Mouse (Mus musculus) gastrocnemius, postnatal 36 days (tissue): Measurements from ENCODE around the gene Bcat2. TPM values are rescaled to one million over a fixed set of nuclear protein-coding genes. Genes with fewer than 3 reads are reported as not detected.

Experiments used
- total RNA-seq, 2 experiments: library from RNA; stranded (reverse); gene quantifications; 2 replicates each; pipeline ENCODE4 v1.2.3; 2021

Bcat2 gene
- total RNA-seq, 2 experiments from 2014 or later, result 55.7 to 86.8 TPM

Other genes with a start within 250 kb of the Bcat2 start
- gene Trpm4, start 236.4 kb upstream of the Bcat2 start, total RNA-seq, result 10 to 100 TPM; 20.1 to 20.7 TPM
- 100 to 1,000 TPM; 818 to 890 TPM for gene Hrc, start 234.9 kb upstream of the Bcat2 start, total RNA-seq
- gene Ppfia3, start 203.1 kb upstream of the Bcat2 start, total RNA-seq, result under 1 TPM; 0.07 to 0.08 TPM
- gene Lin7b, start 199.6 kb upstream of the Bcat2 start, total RNA-seq, result not detected
- gene Snrnp70, start 174.4 kb upstream of the Bcat2 start, total RNA-seq, result 10 to 100 TPM; 70.2 to 84.1 TPM
- gene Kcna7, start 164.5 kb upstream of the Bcat2 start, total RNA-seq, result 10 to 100 TPM; 78.3 to 85.9 TPM
- gene Ntf5, start 156.5 kb upstream of the Bcat2 start, total RNA-seq, result 1 to 10 TPM; 3.4 to 5.5 TPM
- under 1 TPM; 0.54 to 0.67 TPM for gene Lhb, start 149.3 kb upstream of the Bcat2 start, total RNA-seq
- 100 to 1,000 TPM; 275 to 279 TPM for gene Gys1, start 135.3 kb upstream of the Bcat2 start, total RNA-seq
- gene Ruvbl2, start 132.1 kb upstream of the Bcat2 start, total RNA-seq, result 10 to 100 TPM; 22.1 to 23.0 TPM
- gene Ftl1, start 110.3 kb upstream of the Bcat2 start, total RNA-seq, result 100 to 1,000 TPM; 132 to 146 TPM
- gene Bax, start 103.3 kb upstream of the Bcat2 start, total RNA-seq, result 10 to 100 TPM; 13.8 to 14.6 TPM
- gene Tulp2, start 88.3 kb upstream of the Bcat2 start, total RNA-seq, result under 1 TPM in 1 of 2 experiments, not detected in 1; 0.39 TPM
- 1 to 10 TPM; 6.1 to 6.6 TPM for gene Gm45808, start 83.3 kb upstream of the Bcat2 start, total RNA-seq
- gene Dhdh, start 81.3 kb upstream of the Bcat2 start, total RNA-seq, result 10 to 100 TPM; 11.4 to 12.8 TPM
- 10 to 100 TPM; 48.6 to 65.4 TPM for gene Nucb1, start 59.7 kb upstream of the Bcat2 start, total RNA-seq
- 10 to 100 TPM; 22.9 to 25.3 TPM for gene Ppp1r15a, start 43.9 kb upstream of the Bcat2 start, total RNA-seq
- 1 to 10 TPM; 3.0 to 4.8 TPM for gene Plekha4, start 43.8 kb upstream of the Bcat2 start, total RNA-seq
- gene Hsd17b14, start 15.3 kb upstream of the Bcat2 start, total RNA-seq, result 1 to 10 TPM; 1.9 to 2.8 TPM
- gene Fgf21, start 45.3 kb downstream of the Bcat2 start, total RNA-seq, result not detected
- gene Fut1, start 47.1 kb downstream of the Bcat2 start, total RNA-seq, result not detected
- gene Izumo1, start 51.7 kb downstream of the Bcat2 start, total RNA-seq, result not detected
- 1 to 10 TPM; 6.9 to 7.0 TPM for gene Rasip1, start 57.3 kb downstream of the Bcat2 start, total RNA-seq
- 10 to 100 TPM; 45.7 to 49.7 TPM for gene Mamstr, start 69.8 kb downstream of the Bcat2 start, total RNA-seq
- gene Fut2, start 96.2 kb downstream of the Bcat2 start, total RNA-seq, result 1 to 10 TPM in 1 of 2 experiments, under 1 TPM in 1; 0.51 to 1.2 TPM
- under 1 TPM; 0.52 to 0.69 TPM for gene Ntn5, start 113.9 kb downstream of the Bcat2 start, total RNA-seq
- under 1 TPM; 0.12 to 0.26 TPM for gene Sec1, start 124.2 kb downstream of the Bcat2 start, total RNA-seq
- gene Car11, start 129.7 kb downstream of the Bcat2 start, total RNA-seq, result 1 to 10 TPM; 7.7 to 9.5 TPM
- gene Dbp, start 134.9 kb downstream of the Bcat2 start, total RNA-seq, result 100 to 1,000 TPM in 1 of 2 experiments, 10 to 100 TPM in 1; 52.8 to 118 TPM
- gene Rpl18, start 145.3 kb downstream of the Bcat2 start, total RNA-seq, result 100 to 1,000 TPM; 396 to 453 TPM
- 10 to 100 TPM; 12.2 to 12.7 TPM for gene Sphk2, start 147.8 kb downstream of the Bcat2 start, total RNA-seq
- gene Fam83e, start 151.1 kb downstream of the Bcat2 start, total RNA-seq, result under 1 TPM in 1 of 2 experiments, not detected in 1; 0.10 TPM
- gene Spaca4, start 155.7 kb downstream of the Bcat2 start, total RNA-seq, result not detected
- not detected for gene Lmtk3, start 213.6 kb downstream of the Bcat2 start, total RNA-seq
- gene Sult2b1, start 214.5 kb downstream of the Bcat2 start, total RNA-seq, result not detected
- 10 to 100 TPM; 32.6 to 33.4 TPM for gene Cyth2, start 244.4 kb downstream of the Bcat2 start, total RNA-seq